Mouse (Mus musculus) ZHBTc4 (cell line): Measurements from ENCODE around the gene Wdr77.
"Not testable (repeated sequence)": the region's sequence is repeated elsewhere in the genome, so short reads cannot be mapped to it uniquely, and the experiment has no call there.

ENCODE experiments used
- DNase-seq: peaks from one replicate; pipeline ENCODE4 v3.0.0-alpha.2; 2011; ENCODE audit warnings: low read depth, low spot score

The Wdr77 gene

GRCm38 (mm10) chr3:105958974-105959580 lies at the start of gene Wdr77:
Gene Wdr77, plus strand, starts transcription at chr3:105959369.
- DNase-seq = peak; percentile 99

- DNase-seq = no peak
These were observed 48.5 kb upstream of the Wdr77 start for GRCm38 (mm10) chr3:105910519-105911190.

DNA sequence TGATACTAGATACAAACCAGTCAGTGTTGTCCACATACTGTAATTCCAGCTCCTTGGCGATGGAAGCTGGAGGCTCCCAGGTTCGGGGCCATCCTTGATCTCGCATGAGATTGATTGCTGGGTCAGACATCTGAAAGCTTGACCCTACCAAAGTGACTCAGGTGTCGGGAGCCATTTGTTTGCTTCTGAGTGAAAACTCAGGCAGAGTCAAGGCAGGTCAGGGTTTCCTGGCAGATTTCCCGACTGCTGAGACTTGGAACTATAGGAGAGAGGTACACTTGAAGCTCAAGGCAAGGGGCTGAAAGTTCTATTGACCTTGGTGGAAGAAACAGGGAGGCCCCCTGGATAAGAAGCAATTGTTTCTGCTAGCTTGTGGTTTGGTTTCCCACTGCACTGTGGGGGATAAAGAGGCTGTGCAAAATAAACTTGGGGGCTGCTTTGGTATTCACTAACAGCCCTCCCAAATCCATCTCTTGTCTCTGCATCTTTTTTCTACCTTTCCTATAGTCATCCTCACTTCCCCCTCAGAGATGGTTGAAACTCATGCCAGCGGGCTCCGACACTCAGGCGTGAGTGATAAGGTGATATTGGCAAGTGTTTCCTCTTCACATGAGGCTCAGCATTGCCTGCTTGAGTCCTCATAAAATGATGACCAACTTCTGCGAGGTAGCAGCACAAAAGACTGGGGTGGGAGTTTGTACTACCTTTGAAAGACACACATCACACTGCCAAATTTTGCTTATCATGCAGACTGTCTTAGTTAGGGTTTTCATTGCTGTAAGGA lies 46.9 kb upstream of the Wdr77 start:
- no peak for DNase-seq

DNA sequence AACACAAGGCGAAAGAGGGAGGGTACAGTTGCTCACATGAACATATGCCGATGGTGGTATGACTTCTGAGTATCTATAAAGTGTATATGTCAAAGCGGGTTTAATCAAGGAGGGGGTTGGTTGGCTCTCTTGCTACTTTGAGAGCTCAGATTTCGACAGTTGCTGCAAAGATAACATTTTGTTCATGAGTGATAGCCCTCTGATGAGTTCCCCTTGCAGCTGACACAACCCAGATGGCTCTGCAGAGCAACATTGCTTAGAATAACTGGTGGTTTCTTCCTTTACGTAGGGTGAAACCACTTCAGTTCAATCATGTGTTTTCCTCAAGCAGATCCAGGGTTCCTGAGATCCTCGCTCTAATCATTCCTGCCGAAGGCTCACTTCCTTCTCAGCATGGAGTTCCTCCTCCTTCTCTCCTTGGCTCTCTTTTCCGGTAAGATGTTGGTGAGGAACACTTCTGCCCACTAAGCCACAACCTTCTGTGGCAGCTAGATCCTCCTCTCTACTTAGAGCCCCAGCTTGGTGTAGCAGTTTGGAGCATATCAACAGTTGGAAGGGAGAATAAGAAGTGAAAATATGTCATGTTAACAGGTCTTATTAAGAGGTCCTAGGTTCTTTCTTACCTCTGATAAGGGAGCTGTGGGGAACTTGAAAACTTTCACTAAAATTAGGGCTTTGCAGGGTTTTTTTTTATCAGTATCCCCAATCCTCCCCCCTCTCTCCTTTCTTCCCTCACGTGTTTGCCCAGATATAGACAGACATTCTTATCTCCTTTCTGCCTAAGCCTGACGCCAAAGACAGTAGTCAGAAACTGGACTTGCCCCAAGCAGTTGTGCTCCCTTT lies 45.1 kb upstream of the Wdr77 start:
- no peak for DNase-seq

GRCm38 (mm10) chr3:105915281-105915680 lies 43.9 kb upstream of the Wdr77 start:
- peak; percentile 26 for DNase-seq

DNA sequence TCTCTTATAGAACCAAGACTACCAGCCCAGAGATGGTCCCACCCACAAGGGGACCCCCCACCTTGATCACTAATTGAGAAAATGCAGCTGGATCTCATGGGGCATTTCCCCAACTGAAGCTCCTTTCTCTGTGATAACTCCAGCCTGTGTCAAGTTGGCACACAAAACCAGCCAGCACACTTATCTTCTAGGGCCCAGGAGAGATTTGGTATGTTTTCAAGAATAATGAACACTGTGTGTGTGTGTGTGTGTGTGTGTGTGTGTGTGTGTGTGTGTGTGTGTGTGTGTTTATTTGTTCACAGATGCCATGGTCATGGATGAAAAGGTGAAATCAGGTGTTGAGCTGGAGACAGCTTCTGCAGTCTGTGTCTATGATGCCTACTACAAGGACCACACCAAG lies 42.7 kb upstream of the Wdr77 start:
- DNase-seq = not testable (repeated sequence)

DNA sequence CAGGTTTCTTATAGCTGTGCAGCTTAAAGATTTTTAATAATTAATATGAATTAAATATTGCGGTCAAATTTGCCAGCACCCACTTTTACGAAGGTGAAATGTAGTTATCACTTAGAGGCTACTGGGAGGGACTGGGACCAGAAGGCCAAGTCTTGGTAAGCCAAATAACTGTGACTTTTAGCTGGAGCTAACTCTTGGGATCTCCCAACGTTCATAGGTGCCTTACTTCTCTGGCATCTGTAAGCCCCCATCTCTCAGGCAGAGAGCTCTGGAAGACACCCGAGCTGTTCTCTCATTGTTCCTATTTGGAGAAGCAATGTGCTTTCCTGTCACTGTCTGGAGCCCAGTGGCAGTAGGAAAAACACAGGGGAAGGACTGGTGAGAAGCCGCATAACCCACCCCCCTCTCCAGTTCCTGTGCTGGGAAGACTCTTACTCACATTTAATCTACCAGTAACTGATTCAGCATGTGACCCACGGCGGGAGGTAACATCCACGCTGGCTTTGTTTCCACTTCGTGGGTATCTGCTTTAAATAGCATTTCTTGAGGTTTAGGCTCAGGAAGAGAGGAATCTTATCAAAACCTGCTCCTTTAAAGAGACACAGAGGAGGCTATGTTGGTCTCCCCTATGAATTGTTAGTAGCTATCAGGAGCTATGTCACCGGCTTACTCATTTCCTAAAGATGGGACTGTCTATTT lies 41.4 kb upstream of the Wdr77 start:
- no peak for DNase-seq

GRCm38 (mm10) chr3:105918355-105918745 lies 40.8 kb upstream of the Wdr77 start:
- no peak for DNase-seq

GRCm38 (mm10) chr3:105920743-105921142 lies 38.4 kb upstream of the Wdr77 start:
- DNase-seq = not testable (repeated sequence)

- no peak for DNase-seq
These were observed 37.2 kb upstream of the Wdr77 start for GRCm38 (mm10) chr3:105921959-105922358.

DNA sequence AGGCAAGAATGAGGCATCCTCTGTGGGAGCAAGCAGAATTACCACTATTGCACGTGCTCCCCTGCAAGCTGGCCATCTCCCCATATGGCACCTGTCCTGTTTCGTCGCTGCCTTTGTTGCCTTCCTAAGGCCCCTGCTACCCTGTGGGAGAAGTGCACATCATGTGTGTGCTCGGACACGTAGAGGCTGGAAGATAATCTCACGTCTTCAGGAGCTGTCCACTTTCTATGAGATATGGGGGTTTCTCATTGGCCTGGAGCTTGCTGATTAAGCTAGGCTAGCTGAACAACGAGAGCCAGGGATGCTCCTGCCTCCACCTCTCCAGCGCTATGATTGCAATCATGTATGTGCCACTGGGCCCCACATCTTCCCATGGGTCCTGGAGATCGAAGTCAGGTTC lies 34.6 kb upstream of the Wdr77 start:
- DNase-seq = no peak

DNA sequence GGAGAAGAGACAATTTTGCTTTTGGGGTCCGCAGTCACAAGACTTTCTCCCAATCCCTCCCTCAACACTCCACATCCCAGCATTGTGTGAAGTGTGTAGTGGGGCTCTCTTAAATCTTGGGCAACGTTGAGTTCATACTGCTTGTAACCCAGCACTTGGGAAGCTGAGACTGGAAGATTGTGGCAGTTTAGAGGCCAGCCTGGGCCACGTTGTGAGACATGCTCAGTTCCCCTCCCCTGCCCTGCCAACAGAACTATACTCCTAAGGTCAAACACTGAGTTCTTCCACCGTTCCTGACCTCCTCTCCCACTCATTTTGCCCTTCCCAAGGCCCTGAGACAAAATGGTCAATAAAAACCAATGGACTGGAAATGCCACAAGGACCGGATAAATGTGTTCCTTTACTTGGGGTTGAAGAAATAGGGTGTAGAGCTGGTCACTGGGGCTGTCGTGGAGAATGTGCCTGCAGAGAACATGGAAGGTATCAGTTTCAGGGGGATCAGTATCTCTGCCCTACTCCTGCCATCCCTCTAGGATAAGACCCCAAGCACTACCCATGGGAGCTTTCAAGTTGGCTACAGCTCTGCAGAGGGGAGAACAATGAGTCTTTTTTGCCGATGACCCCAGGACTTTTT lies 31.5 kb upstream of the Wdr77 start:
- DNase-seq = no peak

GRCm38 (mm10) chr3:105928195-105928569 lies 31.0 kb upstream of the Wdr77 start:
- no peak for DNase-seq

DNA sequence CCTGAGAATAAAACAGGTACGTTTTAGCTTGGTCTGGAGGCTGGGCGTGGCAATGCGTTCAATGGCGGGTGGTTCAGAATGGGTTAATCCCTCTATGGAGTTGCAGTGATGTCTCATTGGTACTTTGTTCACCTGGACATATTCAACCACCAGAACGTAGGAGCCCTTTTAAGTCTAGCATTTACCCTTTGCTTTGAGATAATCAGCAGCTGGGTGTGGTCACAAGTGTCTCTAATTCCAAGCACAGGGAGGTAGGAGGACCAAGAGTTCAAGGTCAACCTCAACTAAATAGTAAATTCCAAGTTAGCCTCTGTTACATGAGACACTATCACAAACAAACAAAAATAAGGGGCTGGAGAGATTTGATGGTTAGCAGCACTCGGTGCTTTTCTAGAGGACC lies 30.4 kb upstream of the Wdr77 start:
- peak; percentile 49 for DNase-seq

DNA sequence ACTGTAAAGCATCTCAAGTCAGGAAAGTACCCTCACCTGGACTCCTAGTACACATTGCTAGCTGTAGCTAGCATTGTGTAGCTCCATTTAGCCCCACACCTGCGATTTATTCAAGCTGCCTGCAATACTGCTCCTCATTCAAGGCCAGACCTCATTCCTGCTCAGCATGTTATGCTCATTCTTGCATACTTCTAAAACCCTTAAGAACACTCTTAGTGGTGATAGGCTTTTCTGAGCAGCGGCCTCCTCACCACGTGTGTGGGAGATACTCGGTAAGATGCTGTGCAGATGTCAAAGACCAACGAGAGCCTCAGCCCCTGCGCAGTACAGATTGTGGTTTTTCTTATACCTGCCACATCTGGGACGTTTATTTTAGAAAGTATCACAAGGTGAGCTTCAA lies 29.3 kb upstream of the Wdr77 start:
- no peak for DNase-seq

- no peak for DNase-seq
These were observed 28.1 kb upstream of the Wdr77 start for GRCm38 (mm10) chr3:105931095-105931494.

DNA sequence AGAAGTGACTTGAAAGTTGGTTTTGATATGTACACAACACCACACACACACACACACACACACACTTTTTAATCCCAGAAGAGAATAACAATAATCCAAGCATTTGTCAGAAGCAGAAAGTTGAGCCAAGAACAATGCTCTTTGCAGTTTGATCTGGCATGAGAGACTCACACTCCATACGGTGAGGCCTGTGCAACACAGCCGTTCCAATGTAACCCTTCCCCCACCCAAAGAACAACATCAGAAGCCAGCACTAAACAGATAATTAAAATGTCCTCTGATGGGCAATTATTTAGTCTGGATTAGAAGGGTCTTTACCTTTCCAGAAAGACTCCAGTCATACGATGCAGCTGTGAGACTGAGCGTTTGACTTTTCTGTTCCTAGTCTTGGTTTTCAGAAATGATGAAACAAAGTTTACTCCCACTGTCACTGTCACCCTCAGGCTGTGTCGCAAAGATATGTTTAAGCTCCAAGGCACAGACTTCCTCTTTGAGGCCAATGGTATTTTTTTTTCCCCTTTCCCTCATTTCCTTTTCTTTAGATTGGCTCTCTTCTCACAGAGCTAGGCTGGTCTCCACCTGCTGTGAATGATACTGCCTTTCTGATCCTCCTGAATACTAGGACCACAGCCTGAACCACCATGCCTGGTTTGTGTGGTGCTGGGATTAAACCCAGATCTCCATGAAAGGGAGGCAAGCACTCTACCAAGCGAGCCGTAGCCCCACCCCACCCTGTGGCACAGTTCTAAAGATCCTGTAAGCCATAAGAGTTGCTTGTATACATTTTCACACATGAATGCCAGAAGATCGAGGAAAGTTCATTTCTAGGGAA lies 26.7 kb upstream of the Wdr77 start, which contains the start of gene I830077J02Rik:
Gene I830077J02Rik (minus strand): TSS at position 425 of the 832 bp plus-strand sequence.
- no peak for DNase-seq

DNA sequence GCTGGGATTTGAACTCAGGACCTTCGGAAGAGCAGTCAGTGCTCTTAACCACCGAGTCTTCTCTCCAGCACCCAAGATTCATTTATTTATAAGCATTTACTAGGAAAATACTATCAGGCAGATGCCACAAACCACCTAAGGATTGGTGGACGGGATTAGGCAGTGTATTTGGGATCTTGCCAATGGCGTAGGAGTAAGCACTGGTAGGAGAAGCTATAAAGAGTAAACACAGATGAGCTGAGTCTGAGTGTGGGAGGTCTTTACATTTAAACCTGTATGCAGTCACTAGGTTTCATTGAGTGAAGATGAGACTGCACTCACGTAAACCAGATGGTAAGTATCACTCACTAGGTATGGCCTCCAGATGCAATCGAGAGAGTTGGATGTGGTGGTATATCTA lies 25.2 kb upstream of the Wdr77 start:
- DNase-seq = no peak

- DNase-seq = no peak
These were observed 24.1 kb upstream of the Wdr77 start for GRCm38 (mm10) chr3:105935033-105935432.

DNA sequence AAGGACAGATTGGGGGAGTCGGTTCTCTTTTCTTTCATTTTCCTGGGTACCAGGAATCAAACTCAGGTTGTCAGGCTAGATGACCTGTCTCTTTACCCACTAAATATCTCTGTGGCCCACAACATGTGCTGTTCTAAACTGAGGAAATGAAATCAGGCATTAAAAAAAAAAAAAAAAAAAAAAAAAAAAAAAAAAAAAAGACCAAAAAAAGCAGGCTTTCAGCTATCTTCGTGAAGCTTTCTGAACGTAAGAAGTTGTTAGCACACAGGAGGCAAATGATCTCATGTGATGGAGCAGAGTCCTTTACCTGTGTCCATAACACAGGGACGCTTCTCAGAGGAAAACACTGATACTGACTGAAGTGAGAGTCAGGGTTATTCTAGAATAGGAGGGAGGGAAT lies 23.1 kb upstream of the Wdr77 start:
- DNase-seq = no peak
